Mouse (Mus musculus) CD4-positive naive resting alpha-beta T cell, adult 57 days (primary cell): ENCODE results near the gene Tceal9. TPM values are rescaled to one million over a fixed set of nuclear protein-coding genes. Genes with fewer than 3 reads are reported as not detected.

ENCODE experiments used
- total RNA-seq: library from RNA; stranded (reverse); gene quantifications from one replicate; pipeline ENCODE4 v1.2.4, GENCODE M21; 2023

The Tceal9 gene
- total RNA-seq, result 42.6 TPM

GRCm38 (mm10) chrX:136244574-136245229 is at the start of gene Tceal9:
Gene Tceal9 (plus strand): TSS chrX:136245079.

GRCm38 (mm10) chrX:136203664-136204066 is 41.2 kb upstream of the Tceal9 start, which contains the start of gene Tceal5:
Gene Tceal5 (minus strand): TSS chrX:136203876.

GRCm38 (mm10) chrX:136214729-136215677 is 29.9 kb upstream of the Tceal9 start, which contains the start of the genes Tceal7 and Bex1:
Gene Tceal7 (plus strand): TSS chrX:136214779.
Gene Bex1 (minus strand): TSS chrX:136215513.

GRCm38 (mm10) chrX:136269743-136270392 is 25.0 kb downstream of the Tceal9 start, which contains the start of gene Bex3:
Gene Bex3 (plus strand): TSS chrX:136270253.

Other genes starting within 250 kb of the Tceal9 start
- gene Arxes1, start 211.7 kb upstream of the Tceal9 start, total RNA-seq, result 0.50 TPM
- gene Bex2, start 176.8 kb upstream of the Tceal9 start, total RNA-seq, result 2.7 TPM
- not detected for gene Nxf3, start 159.8 kb upstream of the Tceal9 start, total RNA-seq
- gene Bex4, start 106.1 kb upstream of the Tceal9 start, total RNA-seq, result not detected
- 1.6 TPM for gene Tceal8, start 72.7 kb upstream of the Tceal9 start, total RNA-seq
- gene Tceal5, start 41.2 kb upstream of the Tceal9 start, total RNA-seq, result not detected
- not detected for gene Tceal7, start 30.3 kb upstream of the Tceal9 start, total RNA-seq
- 3.6 TPM for gene Bex1, start 29.6 kb upstream of the Tceal9 start, total RNA-seq
- gene Bex3, start 25.2 kb downstream of the Tceal9 start, total RNA-seq, result 94.9 TPM